Mouse (Mus musculus) spleen, adult 18-20 months (tissue): Measurements from ENCODE around the gene Syn3.

Source experiments
- DNase-seq, 2 experiments: peaks; one replicate each; pipeline ENCODE4 v3.0.0; 2022; ENCODE audit warnings: mixed read lengths in 2 of 2

Gene Syn3

DNA sequence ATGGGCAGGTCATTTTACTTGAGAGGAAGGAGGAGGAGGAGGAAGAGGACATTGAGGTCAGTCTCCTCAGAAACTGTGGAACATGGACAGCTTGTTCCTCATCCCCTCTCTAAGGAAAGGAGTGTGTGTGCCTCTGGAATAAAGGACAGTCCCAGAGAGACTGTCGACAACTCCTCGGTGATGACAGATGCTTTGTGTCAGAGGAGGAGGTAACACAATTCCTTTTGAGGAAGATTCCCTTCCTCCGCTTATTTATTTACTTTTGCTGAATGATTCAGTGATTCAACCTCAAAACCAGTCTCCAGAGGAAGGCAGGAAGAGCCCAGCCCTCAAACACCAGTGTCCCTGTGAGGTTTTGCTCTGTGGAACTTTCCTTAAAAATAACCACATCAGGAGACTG lies 228.4 kb downstream of the Syn3 start:
- DNase-seq = no peak

DNA sequence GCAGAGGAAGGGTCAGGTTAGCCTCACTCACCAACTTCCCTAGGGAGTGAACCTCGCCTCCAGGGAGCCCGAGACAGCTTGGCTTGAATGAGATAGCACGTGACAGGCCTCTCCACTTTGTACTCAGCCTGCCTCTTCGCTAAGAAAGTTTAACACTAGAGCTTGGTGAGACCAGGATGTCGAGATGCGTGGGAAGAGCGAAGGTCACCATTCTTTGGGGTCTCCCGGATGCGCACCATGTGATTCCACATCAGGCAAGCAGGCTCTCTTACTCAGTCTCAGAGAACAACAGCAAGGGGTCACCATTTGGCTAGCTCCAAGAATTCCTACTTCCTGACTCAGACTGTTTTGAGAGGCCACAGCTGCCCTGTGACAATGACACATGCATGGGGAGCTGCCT lies 234.1 kb downstream of the Syn3 start:
- no peak for DNase-seq

DNA sequence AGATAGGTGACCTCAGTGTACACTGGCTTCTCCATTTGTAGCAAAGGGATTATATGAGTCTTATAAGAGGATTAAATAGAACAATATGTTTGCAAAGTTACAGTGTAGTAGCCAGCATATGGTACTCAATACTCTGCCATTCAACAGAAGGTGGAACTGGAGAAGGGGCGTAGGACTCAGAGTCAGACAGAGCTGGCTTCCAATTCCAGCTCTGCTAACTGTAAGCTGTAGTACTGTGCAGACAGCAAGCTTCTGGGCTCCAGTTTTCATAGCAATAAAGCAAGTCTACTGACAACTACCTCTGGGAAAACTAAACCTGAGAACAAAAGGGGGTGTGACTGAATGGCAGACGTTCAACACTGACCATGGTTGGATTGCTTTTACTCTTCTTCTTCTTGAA lies 237.0 kb downstream of the Syn3 start:
- no peak for DNase-seq

DNA sequence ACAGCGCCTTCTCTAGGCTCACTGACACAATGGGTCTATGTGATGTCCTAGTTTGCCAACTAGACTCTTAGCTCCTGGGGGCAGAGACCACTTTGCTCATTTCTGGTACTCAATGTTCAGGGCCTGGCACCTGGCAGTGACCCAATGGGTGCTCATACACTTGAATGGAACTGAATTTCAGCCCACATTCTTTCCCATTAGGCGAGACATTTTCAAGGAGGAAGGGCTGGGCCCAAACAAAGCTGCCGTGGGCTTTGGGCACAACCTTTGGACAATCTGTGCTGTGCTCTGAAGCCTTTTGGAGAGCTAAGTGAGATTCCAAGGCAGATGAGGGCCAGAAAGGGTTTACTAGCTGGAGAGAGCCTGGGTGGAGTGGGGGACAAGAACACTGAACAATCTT lies 239.7 kb downstream of the Syn3 start:
- no peak for DNase-seq

DNA sequence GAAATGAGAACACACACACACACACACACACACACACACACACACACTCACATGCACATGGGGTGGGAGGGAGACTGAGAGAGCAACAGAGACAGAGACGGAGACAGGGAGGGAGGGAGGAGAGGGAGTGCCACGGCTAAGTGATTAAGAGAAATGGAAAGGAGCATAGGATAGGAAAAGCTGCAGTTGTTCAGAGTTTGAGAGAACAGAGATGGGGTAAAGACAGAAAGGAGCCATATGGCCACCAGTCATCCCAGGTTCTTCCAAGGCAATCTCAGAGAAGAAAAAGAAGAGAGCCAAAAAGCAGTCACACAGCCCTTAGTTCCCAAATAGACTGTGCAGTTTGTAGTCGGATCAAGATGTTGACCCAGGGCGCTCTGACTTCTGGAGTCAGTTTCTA lies 240.7 kb downstream of the Syn3 start:
- DNase-seq = no peak

DNA sequence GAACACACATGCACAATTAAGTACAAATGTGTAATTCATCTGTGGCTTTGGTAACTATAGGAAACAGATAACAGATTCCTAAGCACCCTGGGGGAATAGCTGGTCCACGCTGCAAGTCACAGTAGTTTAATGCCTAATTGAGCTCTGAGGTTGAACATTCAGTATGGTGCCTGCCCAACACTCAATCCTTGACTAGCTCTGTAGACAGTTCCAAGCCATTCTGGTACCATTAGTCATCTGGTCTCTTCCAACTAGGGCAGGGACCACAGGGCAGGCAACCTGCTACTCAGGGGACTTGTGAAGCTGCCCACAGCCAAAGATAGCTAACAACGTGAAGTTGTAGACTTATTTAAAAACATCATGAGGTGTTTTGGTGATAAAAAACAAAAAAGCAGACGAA lies 241.7 kb downstream of the Syn3 start:
- no peak for DNase-seq

DNA sequence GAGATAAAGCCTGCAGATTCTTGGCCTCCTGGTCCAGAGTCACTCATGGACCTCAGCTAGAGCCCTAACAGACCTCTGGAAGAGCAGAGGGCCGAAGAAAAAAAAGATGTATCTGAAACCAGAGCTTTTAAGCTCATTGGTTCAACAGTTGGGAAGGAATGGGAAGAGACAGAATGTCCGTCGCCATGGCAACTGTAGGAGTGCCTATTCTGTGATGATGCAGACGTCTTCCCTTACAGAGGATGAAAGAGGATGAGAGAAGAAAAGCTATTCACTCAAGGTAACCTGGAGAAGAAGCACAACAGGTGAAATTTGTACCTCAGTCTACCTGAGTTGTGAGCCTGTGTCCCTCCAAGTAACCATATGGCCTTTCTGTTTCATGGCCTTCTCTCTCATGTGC lies 242.5 kb downstream of the Syn3 start:
- DNase-seq = no peak

DNA sequence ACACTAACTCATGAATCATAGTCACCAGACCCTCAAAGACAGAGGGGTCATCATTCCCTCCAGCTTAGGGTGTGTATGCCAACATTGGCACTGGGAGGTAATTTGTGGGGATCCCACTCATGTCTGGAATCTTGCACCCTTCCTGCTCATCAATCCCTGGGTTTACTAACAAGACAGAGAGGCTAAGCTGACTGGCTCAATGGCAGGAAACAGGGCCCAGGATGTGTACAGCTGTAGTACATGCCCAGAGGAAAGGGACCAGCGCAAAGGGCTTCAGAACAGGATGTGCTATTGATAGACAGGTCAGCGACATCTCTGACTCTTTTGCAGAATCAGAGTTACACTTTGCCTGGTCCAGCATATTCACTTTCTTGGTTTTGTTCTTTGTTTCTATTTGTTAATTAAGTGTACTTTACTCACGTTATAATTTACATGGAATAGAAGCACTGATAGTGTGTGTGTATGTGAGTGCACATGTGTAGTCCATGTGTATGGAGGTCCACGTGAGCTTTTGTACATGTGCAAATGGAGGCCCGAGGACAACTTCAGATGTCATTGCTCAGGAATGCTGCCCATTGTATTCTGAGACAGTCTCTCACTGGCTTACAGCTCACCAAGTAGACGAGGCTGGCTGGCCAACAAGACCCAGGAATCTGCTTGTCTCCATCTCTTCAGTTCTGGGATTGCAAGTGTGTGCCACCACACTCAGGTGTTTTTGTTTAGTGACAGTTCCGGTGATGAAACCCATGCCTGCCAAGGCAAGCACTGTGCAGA lies 248.4 kb downstream of the Syn3 start:
- DNase-seq = no peak

DNA sequence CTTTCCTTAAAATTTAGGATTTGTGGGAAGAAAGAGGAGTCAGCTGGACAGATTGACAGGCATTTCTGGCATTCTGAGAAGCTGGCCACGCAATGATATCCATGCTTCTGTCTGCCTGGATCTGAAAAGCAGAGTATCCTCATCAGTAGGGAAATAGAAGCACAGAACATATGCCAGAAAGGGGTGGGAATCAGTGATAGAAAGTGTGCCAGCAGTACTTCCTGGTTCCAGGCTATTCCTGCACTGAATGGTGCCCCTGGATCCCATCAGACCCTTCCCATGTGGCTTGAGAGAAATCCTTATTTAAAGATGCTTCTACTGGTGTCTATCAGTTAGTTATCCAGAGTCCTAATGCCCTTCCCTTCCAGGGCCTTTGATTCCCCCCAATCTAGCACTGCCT lies 249.4 kb downstream of the Syn3 start:
- DNase-seq = no peak

DNA sequence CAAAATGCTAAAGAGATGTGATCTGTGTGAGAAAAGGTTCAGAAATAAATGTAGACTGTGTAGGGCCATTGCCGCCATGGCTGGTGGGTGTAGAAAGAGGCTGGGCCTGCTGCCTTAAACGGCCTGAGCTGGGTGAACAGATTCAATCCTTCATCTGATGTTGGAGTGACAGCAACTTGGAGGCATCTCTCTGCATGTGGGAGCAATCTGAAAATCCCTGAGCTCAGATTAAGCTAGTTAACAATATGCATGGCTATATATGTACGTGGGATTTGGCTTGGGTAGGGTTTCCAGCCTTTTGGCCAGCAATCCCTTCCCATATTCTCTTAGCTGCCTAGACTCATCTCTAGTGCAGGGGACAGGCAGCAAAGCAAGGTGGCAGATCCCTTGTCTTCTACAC lies 249.9 kb downstream of the Syn3 start:
- DNase-seq = no peak

DNA sequence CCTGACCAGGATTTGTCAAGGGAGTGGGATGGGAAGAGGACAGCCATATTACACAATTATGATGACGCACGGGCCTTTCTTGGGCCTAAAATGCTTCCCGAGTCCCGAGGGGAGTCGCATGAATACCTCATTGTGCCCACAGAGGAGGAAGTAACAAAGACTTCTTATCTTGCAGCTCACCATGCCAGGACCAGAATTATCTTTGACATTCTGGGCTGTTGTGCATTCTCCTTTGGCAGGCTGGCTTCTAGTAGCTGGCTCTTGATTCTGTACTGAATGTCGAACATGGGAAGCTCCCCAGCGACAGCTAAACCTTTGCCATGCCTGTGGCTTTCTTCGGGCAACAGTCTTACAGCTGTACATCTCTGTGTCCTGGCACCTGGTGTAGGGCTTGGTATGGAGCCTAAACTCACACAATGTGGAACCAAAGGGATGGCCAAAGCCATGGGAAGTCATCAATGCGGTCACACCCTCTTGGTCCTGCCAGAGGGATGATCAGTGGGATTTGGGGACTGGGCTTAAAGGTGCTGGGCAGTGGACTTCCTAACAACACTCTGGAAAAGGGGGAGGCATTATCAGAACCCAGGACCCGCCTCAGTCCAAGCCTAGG lies 250.5 kb downstream of the Syn3 start:
- DNase-seq = no peak

DNA sequence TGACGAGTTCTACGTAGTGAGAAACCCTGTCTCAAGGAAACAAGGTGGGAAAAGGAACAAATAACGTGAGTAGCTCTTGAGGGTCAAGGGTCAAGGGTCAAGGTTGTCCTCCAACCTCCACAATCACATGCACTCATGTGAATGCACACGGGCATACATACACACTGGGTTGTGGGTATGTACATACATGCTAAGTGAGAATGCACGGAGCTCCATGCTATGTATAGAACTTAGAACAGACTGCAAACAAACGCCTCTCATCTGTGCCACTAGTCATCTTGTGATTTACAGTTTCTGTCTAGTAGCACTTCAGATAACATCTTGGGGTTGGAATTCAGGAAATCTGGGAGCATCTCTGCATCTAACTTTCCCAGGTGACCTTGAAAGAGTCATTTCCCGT lies 253.3 kb downstream of the Syn3 start:
- no peak for DNase-seq

DNA sequence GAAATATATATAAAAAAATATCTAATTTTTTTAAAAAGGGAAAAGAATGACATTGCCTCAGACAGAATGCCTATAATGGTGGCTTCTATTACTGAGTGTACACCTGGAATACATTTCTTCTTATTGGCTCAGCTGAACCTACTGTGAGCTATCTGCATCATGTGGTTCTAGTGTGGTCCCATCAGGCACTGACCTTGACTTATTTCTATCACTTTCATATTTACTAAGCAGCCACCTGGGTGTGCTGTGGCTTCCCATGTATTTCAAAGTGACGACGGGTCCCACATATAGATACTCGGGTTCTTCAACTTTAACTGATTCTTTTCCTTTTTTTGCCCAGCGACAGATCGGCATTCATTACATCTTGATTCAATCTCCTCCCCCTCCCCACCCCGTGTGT lies 255.2 kb downstream of the Syn3 start:
- no peak for DNase-seq

DNA sequence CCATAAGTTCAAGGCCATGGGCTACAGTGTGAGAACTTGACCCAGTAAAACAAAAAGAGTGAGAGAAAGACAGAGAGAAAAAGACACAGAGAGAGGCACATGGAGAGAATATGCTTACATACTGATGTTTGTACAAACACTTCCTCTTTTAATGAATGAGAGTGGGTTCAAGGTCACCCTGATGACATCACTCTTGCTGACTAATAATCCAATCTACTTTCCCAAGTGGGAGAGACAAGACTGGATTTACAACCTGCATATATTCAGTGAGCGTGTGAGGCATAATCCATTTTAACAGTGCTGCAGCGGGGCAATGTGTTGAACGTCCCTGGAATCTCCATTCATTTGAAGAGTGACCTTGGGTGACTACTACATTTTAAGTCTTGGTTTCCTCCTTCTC lies 256.0 kb downstream of the Syn3 start:
- no peak for DNase-seq

DNA sequence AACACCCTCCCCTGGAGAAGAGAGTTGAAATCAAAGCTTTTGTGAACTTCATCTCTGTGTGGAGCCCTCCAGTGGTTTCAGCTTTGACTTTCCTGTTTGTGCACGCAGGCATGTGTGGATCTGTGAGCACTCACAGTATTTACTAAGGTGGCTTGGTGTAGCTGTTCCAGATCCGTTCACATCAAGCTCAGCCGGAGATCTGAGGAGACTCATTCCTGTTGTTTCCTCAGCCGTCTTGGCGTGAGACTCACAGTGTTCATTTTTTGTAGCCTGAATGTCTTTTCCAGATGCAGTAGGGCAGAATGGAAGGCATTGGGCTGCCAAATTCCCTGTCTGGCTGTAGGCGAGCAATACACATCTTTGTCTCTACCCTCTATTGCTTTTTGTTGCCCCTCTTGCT lies 268.7 kb downstream of the Syn3 start:
- DNase-seq = no peak

DNA sequence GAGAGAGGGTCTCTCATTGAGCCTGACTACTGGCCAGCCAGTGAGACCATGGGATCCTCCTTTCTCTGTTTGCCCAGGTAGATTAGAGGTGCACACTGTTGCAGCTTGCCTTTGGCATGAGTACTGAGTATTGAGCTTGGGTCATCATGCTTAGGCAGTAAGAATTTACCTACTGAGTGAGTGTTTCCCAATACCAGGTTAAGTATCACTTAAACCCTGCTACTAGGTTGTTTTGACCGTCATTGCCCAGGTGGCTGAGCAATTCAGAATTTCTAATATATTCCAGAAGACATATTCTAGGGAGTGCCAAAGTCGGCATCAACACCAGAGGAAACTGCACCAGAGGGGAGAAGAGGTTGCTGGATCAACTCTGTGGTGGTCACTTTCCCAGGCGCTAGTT lies 273.2 kb downstream of the Syn3 start:
- no peak for DNase-seq

DNA sequence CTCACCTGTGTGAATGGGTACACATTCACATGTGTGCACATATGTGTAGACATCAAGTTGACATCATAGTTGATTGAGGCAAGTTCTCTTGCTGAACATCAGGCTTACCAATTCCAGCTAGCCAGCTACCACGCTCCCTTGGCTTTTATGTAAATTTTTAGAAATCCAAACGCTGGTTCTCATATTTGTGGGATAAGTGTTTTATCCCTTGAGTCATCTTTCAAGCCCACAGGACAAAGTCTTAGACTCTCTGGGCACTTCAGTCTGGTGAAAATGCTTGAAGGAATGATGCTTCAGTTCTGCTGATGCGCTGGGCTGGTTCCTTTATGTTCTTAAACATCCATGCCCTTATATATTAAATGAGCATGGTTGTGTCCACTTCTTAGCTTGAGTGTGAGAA lies 279.7 kb downstream of the Syn3 start:
- no peak for DNase-seq

DNA sequence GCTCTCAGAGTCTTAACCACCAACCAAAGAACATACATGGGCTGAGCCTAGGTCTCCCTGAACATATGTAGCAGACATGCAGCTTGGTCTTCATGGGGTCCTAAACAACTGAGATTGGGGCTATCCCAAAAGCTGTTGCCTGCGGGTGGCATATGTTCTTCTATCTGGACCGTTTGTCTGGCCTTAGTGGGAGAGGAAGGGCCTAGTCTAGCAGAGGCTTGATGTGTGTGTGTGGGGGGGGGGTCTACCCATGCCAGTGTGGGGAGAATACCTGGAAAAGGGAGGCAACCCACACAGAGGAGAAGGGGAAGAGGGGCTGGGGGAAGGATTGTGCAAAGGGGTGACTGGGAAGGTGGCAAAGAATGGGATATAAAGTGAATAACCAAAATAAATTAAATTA lies 281.9 kb downstream of the Syn3 start:
- DNase-seq = no peak

DNA sequence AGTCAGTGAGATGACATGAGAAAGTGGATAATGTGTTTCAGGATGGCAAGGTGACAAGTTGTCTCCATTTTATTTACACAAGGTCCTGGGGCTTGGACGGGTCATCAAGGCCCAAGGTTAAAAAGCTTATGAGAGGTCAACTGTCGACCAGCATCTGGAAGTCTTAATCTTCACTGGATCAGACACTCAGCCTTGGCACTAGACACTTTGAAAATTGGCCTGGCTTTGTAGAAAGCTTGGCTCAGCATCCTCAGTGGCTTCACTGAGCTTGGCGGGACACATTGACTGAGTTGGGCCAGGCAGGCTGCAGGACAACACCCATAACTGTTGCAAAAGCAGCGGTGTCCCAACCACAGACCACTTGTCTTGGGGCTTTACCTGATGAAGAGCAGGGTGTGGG lies 286.6 kb downstream of the Syn3 start:
- no peak for DNase-seq

DNA sequence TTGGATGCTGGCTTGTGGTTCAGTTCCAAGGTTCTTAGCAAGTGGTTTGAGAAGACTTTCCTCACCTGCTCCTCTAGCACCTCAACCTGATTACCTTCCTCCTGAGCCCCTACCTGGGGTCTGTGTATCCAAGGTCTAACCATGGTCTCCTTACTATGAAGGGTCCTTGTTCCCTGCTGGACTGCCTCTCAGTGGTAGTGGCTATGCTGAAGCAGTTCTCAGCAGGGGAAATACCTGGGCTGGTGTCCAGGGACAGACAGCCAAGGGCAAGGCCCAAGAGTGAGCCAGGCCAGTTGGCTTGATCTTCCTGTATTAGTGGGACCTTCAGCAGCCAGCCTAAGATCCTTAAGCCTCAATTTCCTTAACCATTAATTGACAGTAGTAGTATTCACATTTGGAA lies 294.8 kb downstream of the Syn3 start:
- no peak for DNase-seq

DNA sequence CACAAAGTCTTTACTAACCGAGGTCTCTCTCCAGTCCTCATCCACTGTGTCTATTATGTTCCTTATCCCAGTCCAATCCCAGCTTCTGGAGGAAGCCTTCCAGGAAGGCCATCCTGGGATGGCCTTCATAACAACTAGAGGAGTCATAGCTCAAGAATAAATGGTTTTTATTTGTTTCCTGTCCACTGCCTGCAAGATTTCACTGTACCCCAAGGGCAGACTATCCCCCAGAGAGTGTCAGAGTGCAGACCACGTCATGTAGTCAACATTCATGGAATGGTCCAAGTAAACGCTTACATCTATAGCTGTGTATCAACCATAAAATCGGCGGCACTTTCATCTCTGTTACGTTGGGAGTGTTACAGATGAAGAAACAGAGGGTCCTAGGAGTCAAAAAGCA lies 295.5 kb downstream of the Syn3 start:
- DNase-seq = no peak

DNA sequence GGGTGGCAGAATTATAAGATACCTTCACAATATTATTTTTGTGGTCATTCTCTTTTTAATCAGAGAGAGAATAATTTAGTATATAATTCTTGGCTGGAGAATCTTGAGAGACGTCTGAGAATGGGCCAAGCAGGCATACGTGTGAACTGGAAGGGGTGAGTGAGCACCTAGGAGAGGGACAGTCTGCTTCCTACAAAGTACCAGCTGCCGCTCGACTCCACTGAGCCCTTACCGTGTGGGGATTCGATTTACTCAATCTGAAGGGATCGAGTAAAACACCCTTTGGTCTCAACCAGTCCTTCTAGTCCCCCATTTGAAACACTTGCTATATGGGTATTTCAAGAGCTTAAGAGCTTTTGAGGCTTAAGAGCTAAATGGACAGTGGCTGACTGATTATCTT lies 296.9 kb downstream of the Syn3 start:
- DNase-seq = no peak

DNA sequence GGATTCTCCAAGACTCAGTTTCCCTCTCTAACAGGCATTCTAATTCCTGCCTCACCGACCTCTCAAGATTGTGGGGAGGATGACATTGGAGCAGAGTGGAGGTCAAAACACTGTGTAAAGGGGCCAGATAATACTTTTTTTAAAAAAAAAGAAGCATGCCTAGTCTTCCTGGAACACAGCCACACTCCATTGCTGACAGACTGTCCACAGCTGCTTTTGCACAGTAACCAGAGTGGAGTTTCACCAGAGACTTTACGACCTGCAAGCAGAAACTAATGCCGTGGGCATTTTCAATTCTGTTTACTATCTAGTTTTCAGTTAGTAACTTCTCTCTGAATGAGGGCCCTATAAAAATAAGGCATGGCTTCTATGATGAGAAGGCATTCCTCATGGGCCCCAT lies 297.7 kb downstream of the Syn3 start:
- DNase-seq = no peak

DNA sequence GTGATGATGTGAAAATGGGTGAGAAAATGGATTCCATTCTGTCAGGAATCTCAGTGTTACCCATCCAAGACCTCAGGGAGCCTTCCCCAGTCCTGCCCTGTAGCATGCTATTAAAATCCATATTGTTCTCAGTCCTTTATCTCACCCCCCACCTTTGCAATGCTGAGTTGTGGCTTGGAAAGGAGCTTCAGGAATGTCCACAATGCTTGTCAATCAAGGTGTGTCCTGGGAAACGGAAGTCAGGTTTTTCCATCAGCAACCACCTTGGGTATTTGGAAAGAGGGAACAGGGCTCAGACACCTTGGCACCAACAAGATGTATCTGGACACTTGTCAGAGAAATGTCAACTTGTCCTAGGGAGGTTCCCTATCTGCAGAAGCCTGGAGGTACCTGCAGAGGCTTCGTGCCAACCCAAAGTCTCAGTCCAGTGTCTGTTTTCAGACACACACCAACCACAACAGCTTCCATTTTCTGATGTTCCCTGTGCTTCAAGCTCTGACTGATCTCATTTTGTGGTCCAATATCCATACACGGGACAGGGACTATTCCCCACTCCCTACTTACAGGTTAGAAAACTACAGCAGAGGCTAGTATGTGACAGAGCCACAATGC lies 302.2 kb downstream of the Syn3 start:
- DNase-seq = no peak

DNA sequence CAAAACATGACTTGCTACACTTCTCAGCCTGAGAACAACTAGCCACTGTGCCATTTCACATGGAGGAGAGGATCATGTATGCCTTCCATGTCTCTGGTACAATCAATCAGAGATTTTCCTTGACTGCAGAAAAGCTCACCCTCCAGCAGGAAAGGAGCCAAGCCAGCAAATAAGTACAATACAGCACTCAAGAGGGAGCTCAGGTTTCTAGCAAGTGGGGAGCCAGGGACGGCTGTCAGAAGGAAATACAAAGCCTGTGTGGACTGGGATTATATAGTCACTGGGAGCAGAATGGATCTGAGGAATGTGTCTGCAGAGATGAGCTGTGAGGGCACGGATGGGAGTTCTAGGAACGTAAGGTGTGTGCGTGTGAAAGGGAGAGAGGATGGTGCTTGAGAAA lies 304.0 kb downstream of the Syn3 start:
- DNase-seq = no peak
